Mouse (Mus musculus): ENCODE measurements at regions not wholly inside any gene's neighbourhood (a gene's known extent, or its start where the extent isn't known, plus 50 kb on each side); places are given as distances from the start of the nearest gene placed in this dataset.

DNA sequence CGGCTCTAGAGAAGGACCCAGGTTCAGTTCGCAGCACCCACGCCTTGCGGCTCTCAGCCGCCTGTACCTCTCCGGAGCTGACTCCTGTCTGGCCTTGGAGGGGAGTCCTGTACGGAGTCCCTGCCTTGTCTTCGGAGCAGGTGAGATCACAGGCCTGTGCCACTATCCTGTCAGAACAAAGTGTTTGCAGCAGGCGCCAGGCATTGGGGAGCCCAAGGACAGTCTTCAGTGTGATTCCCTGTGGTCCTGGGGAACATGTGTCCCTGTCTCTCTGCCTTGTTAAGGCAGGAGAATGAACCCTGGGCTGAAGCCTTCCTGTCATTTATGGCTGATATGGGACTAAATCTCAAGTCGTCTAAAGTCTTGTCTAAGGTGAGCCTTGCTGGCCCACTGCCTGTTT, 176.5 kb downstream of the Vrk1 start:
- DNase-seq (ENCODE audit: low spot score): no peak

DNA sequence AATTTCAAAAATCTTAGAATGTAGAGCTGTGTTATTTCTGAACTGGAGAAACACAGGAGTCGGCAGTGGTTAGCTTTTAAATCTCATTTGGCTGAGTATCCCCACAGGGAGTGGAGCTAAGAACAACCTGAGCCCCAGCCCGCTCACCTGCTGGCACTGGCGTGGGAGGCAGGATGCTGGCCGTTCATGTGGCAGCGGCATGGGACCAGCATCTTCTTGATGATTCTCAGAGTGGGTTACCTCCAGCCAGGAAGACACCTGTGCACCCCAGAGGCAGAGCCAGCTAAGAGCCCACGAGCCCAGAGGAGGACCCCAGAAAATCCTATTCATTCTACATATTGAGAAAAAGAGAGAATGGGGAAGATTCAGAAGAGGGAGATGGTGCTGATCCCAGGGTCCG, 181.7 kb downstream of the Vrk1 start:
- no peak for DNase-seq (ENCODE audit: low spot score)

DNA sequence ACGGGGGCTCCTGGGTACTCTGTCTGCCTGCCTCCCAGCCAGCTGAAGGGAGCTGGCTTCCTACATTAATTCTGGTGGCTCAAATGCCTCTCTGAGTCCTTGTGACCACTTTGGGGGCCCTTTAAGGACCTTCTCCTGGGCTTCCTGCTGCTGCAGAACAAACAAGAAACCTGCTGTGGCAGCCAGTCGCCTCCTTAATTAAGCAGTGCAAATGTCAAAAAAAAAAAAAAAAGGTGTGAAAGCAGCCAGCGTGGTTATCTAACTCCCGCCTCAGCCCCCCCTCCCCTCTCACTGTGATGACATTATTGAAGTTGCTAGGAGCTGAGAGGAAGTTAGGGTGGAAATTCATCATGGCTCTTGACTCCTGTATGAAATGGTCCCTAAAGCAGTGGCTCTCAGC, 189.3 kb downstream of the Vrk1 start:
- DNase-seq (ENCODE audit: low spot score): no peak

DNA sequence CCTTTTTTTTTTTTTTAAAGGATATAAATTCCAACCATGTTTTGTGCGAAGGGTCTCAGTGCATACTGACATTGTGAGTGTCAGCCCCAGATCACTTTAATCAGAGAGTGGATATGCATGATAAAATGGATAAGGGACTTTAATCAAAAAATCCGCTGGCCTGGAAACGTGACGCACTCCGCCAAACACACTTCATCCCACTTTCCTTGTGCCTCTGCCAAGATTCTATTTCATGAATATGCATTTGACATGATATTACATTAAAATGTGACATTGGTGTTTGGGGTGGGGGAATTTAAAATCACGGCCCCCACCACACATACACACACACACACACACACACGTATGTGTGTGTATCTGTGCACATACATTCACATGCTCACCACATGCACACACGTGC, 193.5 kb downstream of the Vrk1 start:
- no peak for DNase-seq (ENCODE audit: low spot score)

DNA sequence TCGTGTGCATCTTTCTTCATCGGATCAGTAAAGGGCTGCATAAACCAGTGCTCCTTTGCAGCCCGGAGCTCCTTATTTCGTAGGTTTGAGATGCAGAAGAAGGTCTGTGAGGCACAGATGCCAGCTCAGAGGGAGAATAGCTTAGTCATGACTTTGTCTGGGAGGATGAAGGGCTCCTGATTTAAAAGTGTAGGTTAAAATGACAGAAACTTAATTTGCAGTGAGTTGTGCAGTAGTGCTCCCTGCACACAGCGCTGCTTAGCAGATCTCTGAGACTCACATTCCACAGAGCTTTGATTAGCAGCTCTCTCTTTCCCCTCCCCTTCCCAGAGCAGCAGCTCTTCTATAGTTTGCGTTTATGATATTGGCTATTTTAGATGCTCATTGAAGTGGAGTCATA, 200.9 kb downstream of the Vrk1 start:
- no peak for DNase-seq (ENCODE audit: low spot score)

DNA sequence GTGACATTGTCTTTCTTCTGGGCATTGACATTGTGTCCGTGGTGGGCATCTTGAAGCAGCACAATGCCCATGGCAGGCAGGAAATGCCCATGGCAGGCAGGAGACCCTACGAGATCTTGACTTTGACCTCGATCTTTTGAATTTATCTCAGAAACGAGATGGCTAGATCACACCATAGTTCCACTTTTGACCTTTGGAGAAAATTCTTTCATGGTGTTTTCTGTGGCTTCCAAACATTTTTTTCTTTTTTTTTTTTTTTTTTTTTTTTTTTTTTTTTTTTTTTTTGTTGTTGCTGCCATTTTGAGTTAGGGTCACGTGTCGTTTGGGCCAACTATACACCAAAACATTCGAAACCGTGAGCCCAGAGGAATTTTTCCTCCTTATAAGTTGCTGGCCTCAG, 201.5 kb downstream of the Vrk1 start:
- DNase-seq (ENCODE audit: low spot score): no peak

DNA sequence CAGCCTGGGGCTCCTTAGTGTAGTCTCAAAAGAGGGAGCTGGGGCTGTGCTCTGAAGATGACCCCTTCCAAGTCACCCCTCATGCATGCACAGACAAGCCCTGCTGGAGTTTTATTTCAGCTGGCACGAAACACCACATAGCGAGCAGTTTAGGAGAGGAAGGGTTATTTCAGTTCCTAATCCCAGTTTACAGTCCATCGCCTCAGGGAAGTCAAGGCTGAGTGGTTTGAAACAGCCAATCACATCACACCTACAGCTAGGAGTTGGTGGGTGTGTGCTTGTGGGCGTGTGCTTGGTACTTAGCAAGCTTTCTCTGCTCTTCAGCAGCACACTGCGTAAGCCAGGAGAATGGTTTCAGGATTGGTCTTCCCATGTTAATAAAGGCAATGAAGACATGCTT, 202.4 kb downstream of the Vrk1 start:
- DNase-seq (ENCODE audit: low spot score): no peak

DNA sequence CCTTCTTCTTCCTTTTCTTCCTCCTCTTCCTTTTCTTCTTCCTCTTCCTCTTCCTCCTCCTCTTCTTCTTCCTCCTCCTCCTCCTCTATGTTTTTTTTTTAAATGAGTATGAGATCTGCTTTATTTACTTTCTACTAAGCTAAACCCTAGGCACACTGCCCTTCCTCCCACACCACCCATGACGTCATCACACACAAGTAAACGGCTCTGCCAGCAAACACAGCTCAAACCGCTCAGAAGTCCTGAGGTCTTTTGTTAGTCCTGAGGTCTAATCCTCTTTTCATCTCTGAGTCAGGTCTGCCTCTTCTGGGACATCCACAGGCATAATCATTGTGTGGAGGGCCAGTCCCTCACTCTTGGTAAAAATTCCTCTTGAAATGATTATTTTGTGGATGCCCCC, 210.0 kb downstream of the Vrk1 start:
- DNase-seq (ENCODE audit: low spot score): no peak

DNA sequence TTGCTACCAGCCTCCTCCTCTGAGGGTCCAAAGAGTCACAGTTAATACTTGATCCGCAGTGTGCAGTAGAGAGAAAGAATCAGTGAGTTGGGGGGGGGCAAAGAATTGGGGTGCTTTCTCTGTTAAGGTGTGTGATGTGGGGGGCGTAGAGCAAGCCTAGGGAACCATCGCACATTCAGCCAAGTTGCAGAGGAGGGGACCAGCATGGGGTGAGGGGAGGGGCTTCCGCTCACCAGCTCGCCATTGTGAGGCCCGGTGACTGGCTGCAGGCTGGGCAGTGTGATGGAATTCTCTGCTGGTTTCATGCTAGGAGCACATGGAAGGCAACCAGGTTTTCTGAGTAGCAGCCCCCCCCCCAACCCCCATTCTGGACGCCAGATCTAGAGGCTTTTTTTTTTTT, 216.2 kb downstream of the Vrk1 start:
- no peak for DNase-seq (ENCODE audit: low spot score)

DNA sequence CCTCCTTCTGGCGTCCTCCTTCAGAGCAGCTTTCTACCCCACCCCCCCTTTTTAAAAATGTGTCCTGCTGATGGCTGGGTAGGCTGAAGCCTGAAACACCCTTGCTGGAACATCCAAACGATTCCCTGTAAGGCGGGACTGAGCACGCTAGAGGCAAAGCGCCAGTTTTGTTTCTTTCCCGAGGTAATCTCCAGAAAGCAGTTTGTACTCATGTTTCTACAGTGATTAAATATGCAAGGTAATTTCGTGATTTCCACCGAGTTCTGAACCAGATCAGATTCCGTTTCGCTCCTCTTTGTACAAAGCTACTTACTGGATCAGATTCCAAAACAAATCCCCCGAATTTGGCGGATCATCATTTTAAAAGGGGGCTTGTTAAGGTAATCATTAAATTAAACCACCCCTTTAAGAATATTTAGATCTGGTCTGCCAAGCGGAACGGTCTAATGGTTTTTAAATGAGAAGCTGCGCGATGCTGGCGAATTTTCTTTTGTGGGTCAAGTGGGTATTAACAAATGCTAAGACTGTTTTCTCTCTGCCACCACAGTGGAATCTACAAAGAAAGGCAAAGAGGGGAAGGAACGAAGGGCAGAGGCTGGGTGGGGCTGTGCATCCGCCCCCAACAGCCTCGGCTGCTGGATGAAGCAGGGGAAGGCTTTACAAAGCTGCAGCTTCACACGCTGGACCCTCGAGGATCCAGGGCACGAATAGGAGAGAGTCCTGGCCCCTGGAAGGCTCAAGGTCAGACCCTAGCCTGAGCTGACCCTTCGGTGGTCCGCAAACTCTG, 216.9 kb downstream of the Vrk1 start:
- no peak for DNase-seq (ENCODE audit: low spot score)

DNA sequence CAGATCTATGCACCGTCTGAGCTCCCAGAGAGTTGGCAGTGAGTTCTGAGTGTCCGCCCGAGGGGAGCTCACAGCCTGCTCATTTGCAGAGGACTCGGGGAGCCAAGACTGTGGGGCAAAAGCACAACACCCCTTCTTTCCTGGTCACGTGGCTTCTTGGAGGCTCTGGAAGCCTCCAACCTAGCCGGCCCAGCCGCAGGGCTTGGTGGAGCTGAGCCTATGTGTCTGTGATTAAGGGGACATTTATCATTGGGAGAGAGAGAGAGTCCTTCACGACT, 217.5 kb downstream of the Vrk1 start:
- no peak for DNase-seq (ENCODE audit: low spot score)

DNA sequence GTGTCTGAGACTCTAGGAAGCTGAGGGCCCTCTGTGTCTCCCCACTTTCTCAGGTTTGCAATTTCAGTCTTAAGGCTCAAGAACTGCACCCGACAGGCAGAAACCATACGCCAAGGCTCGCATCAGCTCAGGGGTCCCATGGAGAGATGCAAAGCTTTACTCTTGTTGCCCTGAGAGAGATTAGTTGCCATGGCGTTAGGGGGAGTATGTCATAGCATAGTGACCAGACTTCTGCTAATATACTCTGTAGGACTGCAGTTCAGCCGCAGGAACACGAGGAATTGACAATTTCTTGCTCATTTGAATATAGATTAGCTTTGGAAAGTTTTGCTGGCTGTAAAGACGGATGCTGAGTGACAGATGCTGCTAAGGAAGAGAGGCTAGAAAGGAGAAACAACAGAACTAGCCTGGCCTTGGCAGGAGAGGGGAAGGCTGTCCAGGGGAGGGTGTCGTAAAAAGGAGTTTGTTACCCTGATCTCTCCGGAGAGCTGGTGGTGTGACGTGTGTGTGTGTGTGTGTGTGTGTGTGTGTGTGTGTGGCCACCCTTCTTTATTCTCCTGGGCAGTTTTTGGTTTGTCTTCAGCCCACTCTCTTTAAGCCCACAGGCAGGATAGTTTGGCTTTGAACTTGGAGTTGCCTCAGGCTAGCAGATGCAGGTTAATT, 235.3 kb downstream of the Vrk1 start:
- DNase-seq (ENCODE audit: low spot score): no peak

DNA sequence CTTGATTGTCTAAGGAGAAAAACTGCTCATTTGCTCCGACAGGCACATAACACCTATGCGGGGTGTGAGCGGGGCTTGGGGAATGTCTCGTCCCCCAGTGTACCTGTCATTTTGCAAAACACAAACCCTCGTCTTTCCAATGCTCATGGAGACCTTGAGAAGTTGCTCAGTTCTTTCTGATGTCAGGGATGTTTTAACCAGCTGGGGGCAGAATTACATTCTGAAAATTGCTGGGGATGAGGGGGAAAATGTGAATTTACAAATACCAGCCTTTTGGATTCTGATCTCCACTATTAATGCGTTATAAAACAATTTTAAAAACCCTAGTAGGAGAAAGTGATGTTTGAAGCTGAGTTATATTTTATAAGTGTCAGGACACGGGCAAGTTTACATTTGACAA, 263.6 kb downstream of the Vrk1 start:
- no peak for DNase-seq (ENCODE audit: low spot score)

DNA sequence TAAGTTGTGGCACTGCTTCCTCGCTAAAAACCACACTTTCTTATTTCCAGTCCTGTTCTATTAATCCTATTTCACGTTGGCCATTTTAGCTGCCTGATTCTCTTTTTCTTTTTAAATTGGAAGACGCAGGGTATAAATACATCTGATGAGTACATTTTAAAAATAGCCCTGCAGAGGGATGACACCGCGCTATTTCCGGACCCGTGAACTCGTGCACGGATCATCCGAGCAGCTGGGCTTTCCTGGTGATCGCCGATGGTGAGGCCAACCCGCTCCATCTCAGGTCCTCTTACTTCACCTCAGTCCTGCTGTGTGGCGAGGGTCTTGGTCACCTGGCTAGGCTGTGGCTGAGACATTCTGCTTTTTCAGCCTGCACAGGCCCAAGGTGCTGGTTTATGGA, 267.9 kb downstream of the Vrk1 start:
- no peak for DNase-seq (ENCODE audit: low spot score)

DNA sequence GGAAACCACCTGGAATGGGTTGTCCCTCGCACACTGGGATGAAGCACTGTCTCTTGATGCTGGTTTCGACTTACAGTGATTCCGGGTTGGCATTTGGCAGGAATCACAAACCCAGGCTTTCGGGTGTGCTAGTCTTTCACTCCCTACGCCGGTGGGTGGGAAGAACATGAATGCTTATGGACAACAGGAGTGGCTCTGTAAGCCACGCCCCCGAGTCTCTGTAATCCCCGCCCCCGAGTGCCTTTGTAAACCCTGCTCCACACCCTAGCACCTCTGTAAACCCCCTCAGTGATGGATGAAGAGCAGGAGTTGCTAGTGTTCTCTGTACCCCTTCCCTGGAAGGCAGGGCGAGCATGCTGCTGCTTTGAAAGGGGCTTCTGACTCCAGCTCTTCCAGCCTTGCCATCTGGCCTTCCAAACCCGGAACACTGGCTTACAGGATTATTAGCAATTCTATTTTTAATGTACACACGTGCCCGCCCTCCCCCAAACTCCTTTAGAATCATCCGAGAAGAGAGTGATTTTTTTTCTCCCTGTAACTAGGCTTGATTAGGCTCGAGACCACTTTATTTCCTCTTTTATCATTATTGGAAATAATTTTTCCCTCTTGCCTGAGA, 272.6 kb downstream of the Vrk1 start:
- DNase-seq (ENCODE audit: low spot score): peak; percentile 46

DNA sequence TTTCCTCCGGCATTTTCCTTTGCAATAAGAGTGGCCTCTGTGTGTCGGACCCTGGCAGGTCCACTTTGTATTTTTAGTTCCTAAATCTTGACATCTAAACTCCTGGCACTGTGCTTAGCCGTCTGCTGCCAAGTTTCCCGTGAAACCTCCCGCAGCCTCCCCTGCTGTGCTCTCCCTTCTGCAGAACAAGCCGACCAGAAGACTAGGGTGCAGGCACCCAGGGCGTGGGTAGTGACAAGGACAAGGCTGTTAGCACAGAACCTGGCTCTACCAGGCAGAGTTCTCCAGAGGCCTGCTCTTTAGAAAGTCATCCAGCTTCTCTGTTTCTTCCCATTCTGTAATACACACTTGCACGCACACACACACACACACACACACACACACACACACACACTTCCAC, 274.8 kb downstream of the Vrk1 start:
- DNase-seq (ENCODE audit: low spot score): no peak

DNA sequence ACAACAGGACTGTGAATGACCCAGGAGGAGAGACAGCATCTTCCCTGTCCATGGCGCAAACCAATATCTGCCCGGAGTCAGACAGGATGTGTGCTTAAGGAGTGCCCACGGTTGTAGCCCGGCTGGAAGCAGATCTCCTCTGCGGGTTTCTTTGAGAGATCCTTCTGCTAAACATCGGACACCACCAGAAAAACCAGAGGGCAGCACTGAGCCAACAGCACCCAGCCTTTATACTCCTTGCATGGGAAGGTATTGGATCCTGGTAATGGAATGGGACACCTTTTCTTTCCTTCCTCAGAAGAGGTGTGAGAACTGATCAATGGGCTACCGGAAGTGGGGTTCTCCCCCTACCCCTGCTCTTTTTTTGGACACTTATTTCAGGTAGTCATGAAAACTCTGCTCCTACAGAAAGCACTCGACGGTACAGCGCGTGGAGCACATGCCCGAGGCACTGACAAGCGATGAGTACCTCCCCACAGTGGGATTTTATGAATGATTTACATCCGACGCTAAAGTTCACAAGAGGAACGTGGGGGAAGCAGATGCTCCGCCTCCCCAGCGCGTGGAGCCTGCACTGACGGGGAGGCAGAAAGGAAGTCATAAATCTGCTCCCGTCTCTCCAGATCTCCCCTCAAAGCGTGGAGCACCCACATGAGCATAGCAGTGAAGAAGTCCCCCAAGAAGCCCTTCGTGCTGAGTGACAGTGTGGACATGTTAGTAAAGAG, 278.9 kb downstream of the Vrk1 start:
- DNase-seq (ENCODE audit: low spot score): no peak

DNA sequence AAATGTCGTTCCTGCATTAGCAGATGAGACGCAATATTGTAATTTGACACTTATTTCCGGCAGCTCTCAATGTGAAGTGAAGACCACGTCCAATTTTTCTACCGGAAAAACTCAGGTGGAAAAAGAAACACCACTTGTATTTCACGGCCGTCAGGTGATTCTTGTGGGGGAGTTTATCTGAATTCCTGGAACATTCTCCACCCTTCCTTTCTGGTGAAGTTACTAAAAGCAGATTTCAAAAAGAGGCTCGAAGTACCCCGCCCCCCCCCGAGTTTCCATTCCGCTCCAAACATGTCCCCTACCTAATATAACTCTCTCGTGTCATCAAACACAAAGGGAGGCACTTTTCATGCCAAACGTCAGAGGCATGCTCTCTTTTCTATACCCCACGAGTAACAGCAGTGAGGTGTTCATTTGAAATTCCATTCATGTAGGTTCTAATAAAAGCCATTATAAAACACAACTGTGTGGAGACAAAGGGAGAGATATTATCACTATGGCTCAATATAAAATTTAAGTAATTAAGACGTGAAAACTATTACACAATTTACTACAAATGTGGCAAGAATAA, 281.5 kb downstream of the Vrk1 start:
- no peak for DNase-seq (ENCODE audit: low spot score)

DNA sequence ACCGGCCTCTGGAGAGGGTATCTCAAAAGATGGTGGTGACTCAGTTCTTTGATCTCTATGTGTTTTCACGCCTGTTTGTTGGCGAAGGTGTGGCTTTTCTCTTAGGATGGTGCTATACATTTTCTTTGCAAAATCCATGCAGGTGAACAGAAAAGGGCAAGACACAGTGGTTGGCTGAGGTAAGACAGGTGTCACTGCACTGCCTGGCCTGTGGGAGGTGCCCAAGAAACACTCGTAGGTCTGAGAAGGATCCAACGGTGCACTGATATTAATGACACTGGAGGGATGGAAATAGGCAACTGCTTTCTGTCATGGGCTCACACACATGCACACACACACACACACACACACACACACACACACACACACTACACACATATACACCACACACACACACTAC, 283.1 kb downstream of the Vrk1 start:
- no peak for DNase-seq (ENCODE audit: low spot score)

DNA sequence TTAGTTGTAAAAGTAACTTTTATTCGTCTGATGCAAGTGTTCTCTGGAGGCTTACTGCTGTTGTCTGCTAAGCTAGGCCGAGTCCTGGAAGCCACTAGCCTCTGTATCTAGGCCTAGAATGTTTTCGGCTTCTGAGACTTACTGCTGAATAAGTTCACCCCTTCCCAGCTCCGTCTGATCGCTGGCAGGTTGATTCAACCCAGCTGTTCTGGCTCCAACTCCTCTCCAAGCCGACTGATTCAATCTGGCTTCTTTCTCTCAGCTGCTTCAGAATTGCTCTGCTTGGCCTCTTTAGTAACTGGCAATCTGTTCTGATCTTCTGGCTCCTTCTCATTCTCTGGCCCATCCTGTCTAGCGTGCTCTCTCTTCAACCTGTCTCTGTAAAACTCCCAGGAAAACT, 285.6 kb downstream of the Vrk1 start:
- no peak for DNase-seq (ENCODE audit: low spot score)

DNA sequence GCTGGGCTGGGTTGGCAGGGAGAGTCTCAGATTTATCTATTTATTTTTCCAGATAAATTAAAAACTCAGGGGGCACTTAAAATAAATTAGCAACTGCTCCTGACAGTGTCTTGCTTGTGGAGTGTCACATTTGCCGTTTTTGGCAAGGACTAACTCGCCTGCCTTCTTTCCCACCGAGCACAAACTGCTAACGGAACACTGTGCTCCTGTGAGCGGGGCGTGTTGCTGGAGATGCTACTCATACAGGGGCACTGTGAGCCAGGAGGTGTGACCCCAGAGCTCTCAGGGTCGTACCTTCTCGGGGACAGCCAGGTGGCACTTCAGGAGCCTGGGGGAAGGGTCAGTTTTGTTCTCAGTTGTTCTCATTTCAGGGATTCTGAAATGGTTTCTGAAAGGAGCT, 292.6 kb downstream of the Vrk1 start:
- DNase-seq (ENCODE audit: low spot score): no peak

DNA sequence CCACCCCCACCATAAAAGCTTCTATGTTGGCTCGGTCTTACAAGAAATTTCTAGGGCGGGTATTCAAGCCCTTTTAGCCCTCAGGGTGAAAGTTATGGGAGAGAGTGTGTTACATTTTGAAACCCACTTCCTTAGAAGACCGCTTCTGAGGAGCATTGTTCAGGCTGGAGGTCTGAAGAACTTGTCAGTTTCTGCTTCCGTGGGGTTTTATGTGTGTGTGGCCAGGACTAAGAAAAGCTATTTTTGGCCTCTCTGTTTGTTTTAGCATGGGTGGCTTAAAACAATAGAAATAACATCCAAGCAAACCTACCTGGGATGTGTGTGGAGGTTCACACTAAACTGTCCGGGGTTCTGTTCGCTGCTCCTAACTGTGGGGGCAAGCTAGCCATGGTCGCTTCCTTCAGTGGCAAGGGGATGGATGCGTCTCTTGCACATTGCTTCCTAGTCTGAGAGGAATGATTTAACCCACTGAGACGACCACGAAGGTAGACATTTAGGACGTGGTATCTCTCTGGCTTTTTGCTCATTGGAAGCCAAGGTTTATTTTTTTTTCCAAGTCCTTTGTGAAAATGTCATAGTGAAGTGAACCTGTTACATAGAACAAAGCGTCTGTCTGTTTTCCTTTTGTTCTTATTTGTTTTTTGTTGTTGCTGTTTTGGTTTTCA, 298.4 kb downstream of the Vrk1 start:
- DNase-seq (ENCODE audit: low spot score): no peak
